Mouse (Mus musculus) liver, embryonic 15.5 days (tissue): ENCODE data around the gene Sel1l. TPM values are rescaled to one million over a fixed set of nuclear protein-coding genes. Genes with fewer than 3 reads are reported as not detected.

Source experiments
- ATAC-seq: fragments of 200-750 bp; cut with Nextera tagmentation; 2 replicates; pipeline ENCODE4 v1.8.0; 2017; ENCODE audit warnings: moderate number of reproducible peaks, mild to moderate bottlenecking, moderate library complexity; ENCODE audit not compliant: insufficient read depth
- H3K27ac ChIP-seq: fragments of 300-500 bp; sonication (generic); replicated peaks from 2 replicates; pipeline ENCODE4 v1.5.1; 2015; ENCODE audit warnings: mild to moderate bottlenecking, inconsistent platforms
- H3K27me3 ChIP-seq: fragments of 300-500 bp; sonication (generic); 2 replicates; pipeline ENCODE4 v1.6.1; 2015; ENCODE audit warnings: mild to moderate bottlenecking, inconsistent platforms
- H3K36me3 ChIP-seq: fragments of 300-500 bp; sonication (generic); replicated peaks from 2 replicates; pipeline ENCODE4 v1.6.1; 2015; ENCODE audit warnings: moderate library complexity, mild to moderate bottlenecking, inconsistent platforms
- H3K4me1 ChIP-seq: fragments of 300-500 bp; sonication (generic); replicated peaks from 2 replicates; pipeline ENCODE4 v1.6.1; 2015; ENCODE audit warnings: inconsistent platforms
- H3K4me2 ChIP-seq: fragments of 300-500 bp; sonication (generic); 2 replicates; pipeline ENCODE4 v1.6.1; 2015; ENCODE audit warnings: moderate library complexity, mild to moderate bottlenecking, inconsistent platforms
- H3K4me3 ChIP-seq: fragments of 300-500 bp; sonication (generic); replicated peaks from 2 replicates; pipeline ENCODE4 v1.5.1; 2015; ENCODE audit warnings: mild to moderate bottlenecking, inconsistent platforms
- H3K9ac ChIP-seq: fragments of 300-500 bp; sonication (generic); 2 replicates; pipeline ENCODE4 v1.6.1; 2015; ENCODE audit warnings: moderate library complexity, mild to moderate bottlenecking, inconsistent platforms
- H3K9me3 ChIP-seq: fragments of 300-500 bp; sonication (generic); replicated peaks from 2 replicates; pipeline ENCODE4 v1.6.1; 2016; ENCODE audit warnings: inconsistent platforms
- WGBS: fragments of 180-500 bp; shearing (Covaris S2); methylation state at CpG from one replicate; pipeline ENCODE4 v1.1.7; 2015; ENCODE audit warnings: mixed read lengths; ENCODE audit not compliant: insufficient replicate concordance; 5-methylcytosine and 5-hydroxymethylcytosine counted together
- polyA plus RNA-seq: library from polyadenylated mRNA; unstranded; fragments of >200 nt; fragmentation: Nextera tagmentation; extraction: Ambion mirVana; gene quantifications from 2 replicates; pipeline ENCODE4 v1.2.1, GENCODE M21; 2015

The Sel1l gene
- polyA plus RNA-seq, 1 experiment from 2014 or later: 37.6 TPM

DNA sequence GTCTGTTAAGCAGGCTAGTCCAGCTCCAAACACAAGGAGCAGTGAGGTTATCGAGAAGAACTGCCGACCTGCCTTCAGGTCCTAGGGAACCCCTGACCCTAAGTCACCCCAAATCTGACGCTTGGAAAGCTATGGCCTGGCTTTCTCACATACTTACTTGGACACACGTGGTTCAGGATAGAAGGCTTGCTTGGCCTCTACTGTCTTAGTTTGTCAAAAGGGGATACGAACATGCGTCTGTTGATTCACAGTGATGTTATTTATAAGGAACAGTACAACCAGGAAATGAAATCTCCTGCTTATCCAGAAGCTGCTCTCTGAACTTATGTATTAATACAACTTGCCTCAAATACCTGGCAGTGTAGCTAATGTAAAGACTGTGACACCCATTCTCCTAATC is 2.9 kb downstream of the Sel1l start:
- Histone ChIP-seq H3K27ac (no peak overlapping the region), H3K27me3 (no peaks in the 10 kb centered on the region), H3K4me1 (peaks cover 30% of the 10 kb centered on the region), H3K9me3 (no peaks in the 10 kb centered on the region), H3K9ac (no peak overlapping the region), H3K4me3 (no peak overlapping the region), H3K36me3 (peaks cover 19% of the 10 kb centered on the region), H3K4me2 (no peak overlapping the region)
- 88% methylated on average over 6 of the region's 6 CpGs for whole genome bisulfite sequencing
- ATAC-seq: no peak

DNA sequence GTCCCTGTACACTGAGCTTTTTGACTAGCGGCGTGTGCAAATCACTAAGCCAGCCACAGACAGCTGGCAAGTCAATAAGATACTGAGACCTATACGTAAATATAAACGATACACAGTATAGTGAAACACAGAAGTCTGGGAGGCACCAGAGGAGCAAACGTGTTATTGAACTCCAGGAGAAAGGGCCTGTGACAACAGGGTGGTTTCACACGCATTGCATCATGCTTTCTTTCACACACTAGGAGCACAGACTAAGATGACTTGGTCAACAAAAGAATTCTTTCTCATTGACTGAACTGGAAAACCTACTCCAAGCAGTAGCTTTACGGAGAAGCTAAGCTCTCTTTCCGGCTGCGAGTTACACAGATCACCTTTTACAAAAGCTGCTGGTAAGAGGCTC is 3.6 kb downstream of the Sel1l start:
- Histone ChIP-seq H3K4me3 (no peak overlapping the region), H3K9ac (no peak overlapping the region), H3K27ac (no peak overlapping the region), H3K36me3 (peaks cover 26% of the 10 kb centered on the region), H3K4me1 (peaks cover 30% of the 10 kb centered on the region), H3K9me3 (no peaks in the 10 kb centered on the region), H3K4me2 (no peak overlapping the region), H3K27me3 (no peaks in the 10 kb centered on the region)
- no peak for ATAC-seq
- WGBS: 80% methylated on average over 9 of the region's 9 CpGs

DNA sequence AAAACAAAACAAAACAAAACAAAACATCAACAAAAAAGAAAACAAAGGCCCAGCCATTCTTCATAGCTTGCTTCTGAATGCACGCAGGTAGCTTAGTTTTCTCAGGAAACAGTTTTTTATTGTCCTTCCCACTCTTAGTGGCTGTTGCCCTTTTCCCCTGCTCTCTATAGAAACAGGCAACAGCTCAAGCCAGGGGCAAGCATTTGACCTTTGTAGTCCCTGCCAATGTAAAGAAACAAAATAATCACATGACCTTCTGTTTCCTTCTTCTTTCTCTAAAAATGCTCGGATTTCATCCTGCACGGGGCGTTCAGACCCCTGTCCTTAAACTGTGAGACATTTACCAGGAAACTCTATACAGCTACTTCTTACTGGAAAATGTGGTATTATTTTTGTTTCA is 4.4 kb downstream of the Sel1l start:
- Histone ChIP-seq H3K9ac (no peak overlapping the region), H3K27me3 (no peaks in the 10 kb centered on the region), H3K4me2 (0 out of 2 replicates have a peak overlapping the region, but pooled peaks have one; percentile 8), H3K27ac (peak overlapping the region; percentile 26; the same call in 1 of the 2 replicates), H3K9me3 (no peaks in the 10 kb centered on the region), H3K4me3 (no peak overlapping the region), H3K4me1 (peaks cover 26% of the 10 kb centered on the region), H3K36me3 (peaks cover 31% of the 10 kb centered on the region)
- WGBS: 43% methylated on average over 4 of the region's 4 CpGs
- ATAC-seq: no peak

DNA sequence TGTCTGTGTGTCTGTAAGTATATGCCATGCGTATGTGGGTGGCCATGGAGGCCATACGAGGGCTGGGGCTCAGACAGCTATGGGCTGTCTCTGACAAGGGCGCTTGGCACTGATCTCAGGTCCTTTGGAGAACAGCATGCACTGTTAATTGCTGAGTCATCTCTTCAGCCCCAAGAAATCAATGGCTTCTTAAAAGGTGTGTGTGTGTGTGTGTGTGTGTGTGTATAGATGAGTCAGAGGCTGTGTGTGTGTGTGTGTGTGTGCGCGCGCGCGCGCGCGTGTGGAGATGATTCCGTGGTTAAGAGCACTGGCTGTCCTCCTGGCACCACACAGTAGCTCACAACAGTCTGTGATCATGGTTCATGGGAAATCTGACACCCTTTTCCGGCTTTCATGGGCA is 5.1 kb downstream of the Sel1l start:
- Histone ChIP-seq H3K4me3 (no peak overlapping the region), H3K36me3 (peaks cover 37% of the 10 kb centered on the region), H3K9ac (no peak overlapping the region), H3K27me3 (no peaks in the 10 kb centered on the region), H3K4me1 (peaks cover 26% of the 10 kb centered on the region), H3K9me3 (no peaks in the 10 kb centered on the region), H3K27ac (peak overlapping the region; percentile 26; the same call in 1 of the 2 replicates), H3K4me2 (no peak overlapping the region)
- WGBS: 84% methylated on average over 13 of the region's 13 CpGs
- ATAC-seq: no peak

DNA sequence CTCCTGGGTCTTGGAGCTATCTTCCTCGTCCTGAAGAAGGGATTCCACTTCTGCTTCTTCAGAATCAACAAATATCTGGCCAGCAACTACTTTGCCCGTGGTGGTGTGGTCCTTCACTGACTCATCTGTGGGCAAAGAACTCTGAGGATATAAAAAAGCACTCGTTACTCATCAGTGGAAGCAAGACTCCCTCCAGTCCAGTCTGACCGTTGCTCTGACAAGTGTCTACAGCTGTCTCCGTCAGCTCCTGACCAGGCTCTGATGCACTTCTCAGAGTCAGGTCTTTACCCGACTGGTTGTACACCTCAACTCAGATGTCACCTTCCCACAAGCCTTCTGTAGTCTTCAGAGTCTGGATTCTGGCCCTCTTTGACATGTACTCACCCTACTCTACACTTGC is 7.2 kb downstream of the Sel1l start:
- no peak for ATAC-seq
- Histone ChIP-seq H3K9ac (no peak overlapping the region), H3K4me2 (no peak overlapping the region), H3K4me1 (peaks cover 19% of the 10 kb centered on the region; the same call in 1 of the 2 replicates), H3K27ac (no peak overlapping the region), H3K9me3 (no peaks in the 10 kb centered on the region), H3K36me3 (peaks cover 58% of the 10 kb centered on the region), H3K27me3 (no peaks in the 10 kb centered on the region), H3K4me3 (no peak overlapping the region)
- 70% methylated on average over 6 of the region's 6 CpGs for WGBS

DNA sequence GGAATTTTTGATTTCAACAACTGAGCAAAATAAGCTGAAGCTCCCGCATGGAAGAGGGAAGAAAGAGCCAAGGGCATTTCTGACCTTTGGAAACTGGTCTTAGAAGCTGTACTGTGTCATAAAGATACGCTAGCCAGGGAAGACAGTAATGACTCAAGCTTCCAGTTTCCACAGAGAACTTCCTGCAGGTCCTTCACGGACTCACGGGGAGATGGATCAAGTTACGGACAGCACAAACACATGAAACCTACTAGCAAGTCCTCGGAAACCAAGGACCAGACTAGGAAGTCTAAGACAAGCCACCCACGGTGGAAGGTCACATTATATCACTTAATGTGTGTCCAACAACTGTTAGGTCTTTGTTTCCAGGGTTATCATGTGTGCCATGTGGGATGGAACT is 10.7 kb downstream of the Sel1l start:
- H3K27me3 ChIP-seq: no peaks in the 10 kb centered on the region
- WGBS: 70% methylated on average over 7 of the region's 7 CpGs
- no peak overlapping the region for H3K4me2 ChIP-seq
- no peak overlapping the region for H3K4me3 ChIP-seq
- 0 out of 2 replicates have a peak, but pooled peaks cover 6% of the 10 kb centered on the region for H3K4me1 ChIP-seq
- no peak for ATAC-seq
- H3K27ac ChIP-seq: no peak overlapping the region
- no peaks in the 10 kb centered on the region for H3K9me3 ChIP-seq
- no peak overlapping the region for H3K9ac ChIP-seq
- peaks cover 88% of the 10 kb centered on the region for H3K36me3 ChIP-seq

DNA sequence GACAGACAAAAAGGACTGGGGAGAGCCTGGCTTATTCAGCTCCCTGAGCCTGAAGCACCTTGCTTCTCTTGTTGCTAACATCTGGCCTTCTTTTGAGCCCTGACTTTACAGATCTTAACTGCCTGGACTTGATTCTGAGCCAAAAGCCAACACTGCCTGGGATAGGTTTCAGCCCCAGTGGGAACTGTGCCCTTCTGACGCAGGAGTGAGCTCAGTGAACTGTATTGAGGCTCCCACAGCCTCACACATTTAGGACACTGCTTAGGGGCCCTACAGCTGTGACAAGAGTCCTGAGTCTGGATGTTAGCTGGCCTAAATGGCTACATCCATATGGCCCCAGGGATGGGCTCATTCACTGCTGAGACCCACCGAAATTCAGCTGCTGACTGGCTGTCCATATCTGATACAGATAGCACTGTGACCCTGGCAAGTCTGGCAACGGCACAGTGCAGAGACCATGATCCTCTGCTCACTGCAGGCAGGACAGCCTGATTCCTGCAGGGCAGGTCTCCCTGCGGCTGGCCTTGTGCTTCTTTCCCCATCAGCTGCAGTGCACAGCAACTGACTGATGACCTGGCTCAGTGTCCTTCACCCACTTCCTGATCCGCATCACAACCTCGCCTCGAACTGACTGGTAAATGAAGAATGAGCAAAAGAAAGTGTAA is 11.4 kb downstream of the Sel1l start:
- no peak overlapping the region for H3K27ac ChIP-seq

DNA sequence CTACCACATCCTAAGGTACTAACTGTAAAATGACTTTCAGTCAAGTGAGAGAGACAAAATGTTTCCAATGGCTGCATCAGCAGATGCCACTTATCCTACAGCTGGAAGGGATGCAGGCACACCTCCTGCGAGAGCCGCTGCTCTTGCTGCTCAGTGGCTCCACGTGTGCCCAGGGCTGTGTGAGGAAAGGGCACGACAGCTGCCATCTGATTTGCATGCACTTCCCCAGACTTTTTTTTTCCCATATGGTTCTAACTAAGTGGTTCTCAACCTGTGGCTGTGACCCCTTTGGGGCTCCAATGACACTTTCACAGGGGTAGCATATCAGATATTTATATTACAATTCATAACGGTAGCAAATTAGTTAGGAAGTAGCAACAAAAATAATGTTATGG is 15.0 kb downstream of the Sel1l start:
- no peak overlapping the region for H3K27ac ChIP-seq

More for the DNA sequence above, 11.4 kb downstream of the Sel1l start:
- 72% methylated on average over 7 of the region's 7 CpGs for WGBS
- H3K4me1 ChIP-seq: 0 out of 2 replicates have a peak, but pooled peaks cover 6% of the 10 kb centered on the region
- no peaks in the 10 kb centered on the region for H3K27me3 ChIP-seq
- peaks cover 91% of the 10 kb centered on the region for H3K36me3 ChIP-seq
- H3K9ac ChIP-seq: no peak overlapping the region
- no peaks in the 10 kb centered on the region for H3K9me3 ChIP-seq
- H3K4me2 ChIP-seq: no peak overlapping the region
- no peak overlapping the region for H3K4me3 ChIP-seq
- ATAC-seq: no peak

DNA sequence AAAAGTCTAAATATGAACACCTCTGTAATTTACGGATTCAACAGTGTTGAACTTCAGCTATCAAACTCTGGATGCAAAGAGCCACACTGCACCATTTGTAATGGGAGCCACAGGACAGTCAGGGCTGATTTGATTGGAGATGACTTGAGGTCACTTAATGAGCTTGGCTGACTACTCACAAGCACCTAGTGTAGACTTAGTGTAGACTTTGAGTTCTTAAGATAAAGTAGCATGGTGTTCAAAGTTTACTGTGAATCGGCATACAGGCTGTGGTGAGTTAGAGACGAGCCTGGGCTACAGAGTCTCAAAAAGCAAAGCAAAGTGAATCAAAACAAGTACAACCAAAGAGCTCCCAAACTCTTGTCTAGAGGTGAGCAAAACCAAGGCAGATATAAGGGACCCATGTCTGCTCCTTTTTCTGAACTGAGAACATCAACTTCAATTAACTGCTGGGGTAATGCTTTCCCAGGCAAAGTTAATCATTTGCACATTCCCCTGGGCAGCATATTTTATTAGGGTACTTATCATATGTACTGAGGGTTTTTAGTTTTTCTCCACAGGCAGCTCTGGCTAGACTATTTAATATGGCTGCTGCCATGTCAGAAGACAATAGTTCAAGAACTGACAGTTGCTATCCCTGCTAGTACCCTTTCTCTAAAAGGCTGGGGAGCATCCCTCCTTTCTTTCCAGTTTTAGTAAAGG is 15.6 kb downstream of the Sel1l start:
- no peak overlapping the region for H3K4me2 ChIP-seq

More for the DNA sequence above, 15.0 kb downstream of the Sel1l start:
- H3K9ac ChIP-seq: no peak overlapping the region
- no peak overlapping the region for H3K4me2 ChIP-seq
- H3K4me1 ChIP-seq: 0 out of 2 replicates have a peak, but pooled peaks cover 6% of the 10 kb centered on the region
- no peak for ATAC-seq
- peaks cover 84% of the 10 kb centered on the region for H3K36me3 ChIP-seq
- H3K4me3 ChIP-seq: no peak overlapping the region
- H3K27me3 ChIP-seq: no peaks in the 10 kb centered on the region
- 78% methylated on average over 5 of the region's 5 CpGs for WGBS
- H3K9me3 ChIP-seq: no peaks in the 10 kb centered on the region

DNA sequence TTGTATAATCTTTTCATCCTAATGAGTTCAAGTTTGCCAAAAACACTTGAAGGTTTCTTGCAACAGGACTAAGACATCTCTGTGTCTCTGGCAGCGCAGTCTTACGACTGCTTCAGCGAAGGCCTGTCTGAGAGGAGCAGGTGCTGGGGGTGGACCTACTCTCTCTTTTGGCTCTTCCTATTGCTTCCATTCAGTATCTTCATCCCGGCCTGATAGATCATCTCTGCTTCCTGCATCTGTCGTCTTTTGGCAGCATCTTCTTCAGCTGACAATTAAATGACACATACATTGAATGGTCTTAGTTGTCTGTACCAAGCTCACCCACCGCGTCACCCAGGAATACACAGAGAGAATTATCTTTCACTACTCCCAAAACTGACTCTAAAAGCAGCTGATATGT is 17.5 kb downstream of the Sel1l start:
- H3K36me3 ChIP-seq: peaks cover 79% of the 10 kb centered on the region
- WGBS: 84% methylated on average over 7 of the region's 7 CpGs
- no peaks in the 10 kb centered on the region for H3K4me1 ChIP-seq

More for the DNA sequence above, 15.6 kb downstream of the Sel1l start:
- Histone ChIP-seq H3K9me3 (no peaks in the 10 kb centered on the region), H3K4me1 (0 out of 2 replicates have a peak, but pooled peaks cover 6% of the 10 kb centered on the region), H3K27ac (no peak overlapping the region), H3K4me3 (no peak overlapping the region), H3K9ac (no peak overlapping the region), H3K27me3 (no peaks in the 10 kb centered on the region), H3K36me3 (peaks cover 82% of the 10 kb centered on the region)
- 83% methylated on average over 3 of the region's 3 CpGs for WGBS
- no peak for ATAC-seq

DNA sequence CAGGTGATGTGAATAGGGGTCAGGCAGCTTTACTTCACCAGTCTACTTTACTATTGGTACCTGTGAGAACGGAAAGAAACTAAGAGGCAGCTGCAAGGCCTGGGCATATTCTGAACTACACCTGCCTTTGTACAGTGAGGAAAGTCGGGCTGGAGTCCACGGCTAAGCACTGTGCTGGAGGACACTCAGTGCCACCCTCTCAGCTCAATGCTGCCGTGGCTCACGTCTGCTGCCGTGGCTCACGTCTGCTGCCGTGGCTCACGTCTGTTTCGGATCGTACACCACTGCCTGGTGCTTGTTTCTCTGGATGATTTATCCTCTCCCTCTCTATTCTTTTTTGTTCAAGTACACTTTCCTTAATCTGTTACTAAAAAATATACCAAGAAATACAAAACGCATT is 28.5 kb downstream of the Sel1l start:
- Histone ChIP-seq H3K9me3 (no peaks in the 10 kb centered on the region), H3K4me1 (no peaks in the 10 kb centered on the region), H3K4me2 (no peak overlapping the region), H3K27me3 (no peaks in the 10 kb centered on the region), H3K4me3 (no peak overlapping the region), H3K36me3 (peaks cover 87% of the 10 kb centered on the region), H3K27ac (no peak overlapping the region), H3K9ac (no peak overlapping the region)
- no peak for ATAC-seq
- 85% methylated on average over 12 of the region's 12 CpGs for WGBS

More for the DNA sequence above, 17.5 kb downstream of the Sel1l start:
- Histone ChIP-seq H3K9ac (no peak overlapping the region), H3K9me3 (no peaks in the 10 kb centered on the region), H3K27ac (no peak overlapping the region), H3K27me3 (no peaks in the 10 kb centered on the region), H3K4me3 (no peak overlapping the region), H3K4me2 (no peak overlapping the region)
- no peak for ATAC-seq
